Mouse (Mus musculus) bone marrow, adult 2 months (tissue): Measurements from ENCODE around the gene Gm11172.

ENCODE experiments used
- CTCF ChIP-seq: fragments of 200-500 bp; IDR thresholded peaks from 2 replicates; pipeline ENCODE4 v1.5.1; 2011; ENCODE audit warnings: low read length, control low read depth; ENCODE audit not compliant: control insufficient read depth, insufficient read depth
- POLR2A ChIP-seq: fragments of 200-500 bp; IDR thresholded peaks from 2 replicates; pipeline ENCODE4 v1.6.1; 2011; ENCODE audit warnings: low read depth, mild to moderate bottlenecking, control low read depth, low read length, borderline replicate concordance; ENCODE audit not compliant: control insufficient read depth

GRCm38 (mm10) chr16:10785371-10786231 is 27.1 kb upstream of the Gm11172 start, which contains the start of gene Socs1:
- TF ChIP-seq CTCF (no peak), POLR2A (peak; percentile 88; the same call in 1 of the 2 replicates)
